Mouse (Mus musculus): ENCODE results near the gene Rufy1. TPM values are rescaled to one million over a fixed set of nuclear protein-coding genes. Genes with fewer than 3 reads are reported as not detected.

Rufy1 gene
- 20.2 and 30.0 TPM in 2 replicates for polyA plus RNA-seq (2012; rRNA removed)

DNA sequence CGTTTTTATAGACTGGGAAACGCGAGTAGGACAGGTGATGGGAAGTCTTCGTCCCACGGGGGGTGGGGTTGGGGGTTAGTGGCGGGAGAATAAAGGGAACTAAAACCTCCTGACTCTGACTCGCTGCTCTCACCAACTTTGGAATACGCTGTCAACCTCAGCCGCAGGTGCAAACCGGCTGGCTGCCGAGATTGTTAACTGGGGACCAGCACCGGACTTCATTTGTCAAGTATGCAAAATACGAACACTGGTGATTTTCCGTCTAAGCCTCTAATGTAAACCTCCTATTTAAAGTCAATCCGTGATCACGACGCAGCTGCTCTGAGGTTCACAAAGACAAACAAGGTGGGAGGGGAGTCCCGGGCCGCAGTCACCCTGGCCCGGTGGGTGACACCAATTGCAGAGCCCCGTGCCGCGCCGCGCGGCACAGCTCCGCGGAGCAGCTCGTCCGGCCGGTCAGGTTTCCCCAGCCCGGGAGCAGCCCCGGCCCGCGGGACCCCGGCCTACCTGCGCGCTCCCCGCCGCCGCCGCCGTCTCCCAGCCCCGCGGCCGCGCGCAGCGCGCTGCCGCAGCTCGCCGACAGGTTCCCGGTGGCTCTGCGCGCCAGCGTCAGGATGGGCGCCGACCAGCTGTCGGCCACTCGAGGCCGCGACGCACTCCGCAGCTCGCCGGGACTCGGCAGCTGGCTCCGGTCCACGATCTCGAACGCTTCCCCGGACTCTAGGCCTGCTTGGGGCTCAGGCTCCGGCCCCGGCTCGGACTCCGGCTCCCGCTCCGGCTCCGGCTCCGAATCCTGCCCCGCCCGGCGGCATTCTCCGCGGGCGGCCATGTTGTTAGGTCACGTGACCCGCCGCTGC, at the start of gene Rufy1:
Gene Rufy1, minus strand, starts transcription at position 849 of the 857 bp plus-strand sequence.

DNA sequence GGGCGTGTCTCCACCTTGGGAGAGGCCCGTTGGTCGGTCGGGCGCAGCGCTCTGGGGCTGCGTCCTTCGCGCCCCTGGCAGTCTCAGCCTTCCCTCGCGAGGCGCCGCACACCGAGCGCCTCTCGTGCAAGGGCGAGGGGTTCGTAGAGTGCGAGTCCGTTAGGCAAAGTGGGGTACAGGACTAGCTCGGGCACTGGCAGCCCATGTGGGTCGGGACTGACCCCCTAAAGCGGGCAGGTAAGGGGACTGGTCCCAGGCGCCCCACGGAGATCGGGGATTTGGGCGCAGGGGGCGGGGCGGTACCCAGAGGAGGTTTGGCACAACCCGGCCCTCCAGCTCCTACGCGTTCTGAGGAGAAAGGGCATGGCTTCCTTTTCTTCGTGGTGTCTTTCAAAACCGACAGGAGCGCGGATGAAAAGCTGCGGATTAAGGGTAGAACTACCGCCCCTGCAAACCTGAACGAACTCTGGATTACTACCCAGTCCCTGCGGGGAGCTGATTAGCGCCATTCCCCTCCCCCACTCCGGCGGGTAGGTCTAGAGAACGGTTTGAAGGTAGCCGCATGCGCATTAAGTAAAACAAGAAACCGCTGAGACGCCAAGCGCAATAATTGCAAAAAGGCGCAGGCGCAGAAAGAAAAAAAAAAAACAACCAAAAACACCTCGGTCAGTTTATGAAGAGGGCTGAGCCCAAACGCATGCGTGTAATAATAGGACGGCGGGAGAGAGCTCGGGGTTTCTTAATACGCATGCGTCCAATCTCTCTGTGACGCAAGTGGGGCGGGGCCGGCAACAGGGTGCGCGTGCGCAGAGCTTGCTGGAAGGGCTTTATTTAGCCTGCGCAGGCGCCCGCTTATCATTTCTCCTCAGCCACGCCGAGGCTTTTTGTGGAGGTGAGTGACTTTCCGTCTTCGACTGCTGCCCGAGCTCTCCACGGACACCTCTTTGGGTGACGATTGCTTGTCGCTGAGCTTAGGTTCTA, 53.7 kb downstream of the Rufy1 start, which contains the start of gene Hnrnph1:
Gene Hnrnph1, plus strand, starts transcription at position 80 of the 981 bp plus-strand sequence.

DNA sequence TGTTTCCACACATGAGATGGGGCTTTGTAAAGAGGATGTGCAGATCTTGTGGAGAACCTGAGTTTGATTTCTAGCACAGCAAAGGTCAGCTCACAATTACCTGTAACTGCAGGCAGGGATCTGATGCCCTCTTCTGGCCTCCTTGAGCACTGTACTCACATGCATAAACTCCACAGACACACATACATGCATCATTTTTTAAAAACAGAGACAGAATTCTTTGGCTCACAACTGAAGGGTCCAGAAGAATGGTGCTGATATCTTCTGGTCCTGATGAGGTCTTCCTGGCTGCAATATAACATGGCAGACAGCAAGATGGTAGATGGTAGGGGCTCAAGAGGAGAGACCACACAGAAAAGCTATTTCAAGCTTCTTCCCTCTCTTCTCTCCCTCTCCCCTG, 76.8 kb downstream of the Rufy1 start, which contains the start of gene Cby3:
Gene Cby3, plus strand, starts transcription at position 301 of the 400 bp plus-strand sequence.

Other genes starting within 250 kb of the Rufy1 start
- gene Sqstm1, start 220.3 kb downstream of the Rufy1 start, polyA plus RNA-seq (2012; rRNA removed) = 92.0 and 94.5 TPM in 2 replicates
- gene Mgat4b, start 220.2 kb downstream of the Rufy1 start, polyA plus RNA-seq (2012; rRNA removed) = 36.3 and 46.3 TPM in 2 replicates
- 0.94 and 1.5 TPM in 2 replicates for gene Ltc4s, start 192.5 kb downstream of the Rufy1 start, polyA plus RNA-seq (2012; rRNA removed)
- 13.2 and 20.3 TPM in 2 replicates for gene Maml1, start 138.8 kb downstream of the Rufy1 start, polyA plus RNA-seq (2012; rRNA removed)
- gene Canx, start 105.5 kb downstream of the Rufy1 start, polyA plus RNA-seq (2012; rRNA removed) = 332 and 649 TPM in 2 replicates
- 0.13 TPM in 1 of 2 replicates, not detected in the other for gene Cby3, start 76.7 kb downstream of the Rufy1 start, polyA plus RNA-seq (2012; rRNA removed)
- 1,227 and 1,800 TPM in 2 replicates for gene Hnrnph1, start 54.1 kb downstream of the Rufy1 start, polyA plus RNA-seq (2012; rRNA removed)
- 2.3 and 4.7 TPM in 2 replicates for gene Adamts2, start 171.0 kb upstream of the Rufy1 start, polyA plus RNA-seq (2012; rRNA removed)

Measured in central nervous system, embryonic 11.5 days (tissue).